Mouse (Mus musculus) common myeloid progenitor, adult 5-6 weeks (primary cell): ENCODE measurements around the gene Stk16. TPM values are rescaled to one million over a fixed set of nuclear protein-coding genes. Genes with fewer than 3 reads are reported as not detected.
A peak's percentile ranks its signal among the peaks of the same experiment; 100 is the strongest.

ENCODE experiments used
- ATAC-seq: replicated peaks from 2 replicates; pipeline ENCODE4 v1.8.0; 2016; ENCODE audit warnings: low read depth, mild to moderate bottlenecking, moderate TSS enrichment, inconsistent platforms; ENCODE audit not compliant: poor library complexity, severe bottlenecking
- total RNA-seq: library from RNA; stranded (forward); fragments of 200-1000, 187-1606 nt; gene quantifications from 2 replicates; pipeline ENCODE4 v1.2.3, GENCODE M21; 2017

The Stk16 gene
- 60.9 and 92.2 TPM in 2 replicates for total RNA-seq

- ATAC-seq, result peak; percentile 67
Observed at GRCm38 (mm10) chr1:75210136-75211087, at the start of gene Stk16, which contains the start of gene Glb1l. Gene Stk16, plus strand, starts transcription at chr1:75210838. Gene Glb1l, minus strand, starts transcription at chr1:75210813.

- no peak for ATAC-seq
Observed at GRCm38 (mm10) chr1:75168093-75168471, 42.6 kb upstream of the Stk16 start.

DNA sequence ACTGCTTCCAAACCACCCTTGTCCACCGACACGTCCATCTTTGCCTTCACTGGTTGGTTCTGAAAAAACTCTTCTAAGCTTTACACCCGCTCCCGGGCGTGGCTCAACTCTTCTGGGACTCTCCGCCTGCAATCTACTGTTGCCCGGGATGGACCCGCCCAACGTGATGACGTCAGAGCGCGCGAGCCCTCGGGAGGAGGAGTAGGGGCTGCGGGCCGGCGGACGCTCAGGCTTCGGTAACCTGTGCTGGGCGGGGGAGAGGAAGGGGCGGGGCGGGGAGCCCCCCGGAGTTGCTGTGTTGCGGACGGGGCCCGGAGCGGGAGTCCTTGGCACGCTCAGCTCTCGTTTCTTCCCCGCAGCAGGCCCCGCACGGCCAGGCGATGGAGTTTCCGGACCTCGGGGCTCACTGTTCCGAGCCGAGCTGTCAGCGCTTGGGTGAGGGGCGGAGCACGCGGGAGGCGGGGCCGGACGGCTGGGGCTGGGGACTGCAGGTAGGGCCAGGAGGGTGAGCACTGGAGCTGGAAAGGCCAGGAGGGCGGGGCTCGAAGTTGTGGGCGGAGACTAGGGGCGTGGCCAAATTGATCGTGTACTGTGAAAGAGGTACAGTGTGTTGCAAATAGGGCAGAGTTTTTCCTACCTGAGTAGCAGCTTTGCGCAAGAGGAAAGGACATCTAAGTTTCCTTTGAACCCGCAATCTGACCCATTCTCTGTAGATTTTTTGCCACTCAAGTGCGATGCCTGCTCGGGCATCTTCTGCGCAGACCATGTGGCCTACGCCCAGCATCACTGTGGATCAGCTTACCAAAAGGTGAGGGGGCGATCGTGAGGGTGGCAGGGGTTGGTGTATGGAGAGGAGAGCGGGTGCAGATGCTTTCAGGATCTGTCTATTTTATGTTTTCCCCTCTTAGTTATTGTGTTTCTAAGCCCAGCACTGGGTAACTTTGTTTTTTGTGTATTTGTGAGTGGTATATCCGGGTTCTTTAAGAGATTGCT is 41.9 kb upstream of the Stk16 start, which contains the start of gene Zfand2b:
Gene Zfand2b, plus strand, starts transcription at position 175 of the 993 bp plus-strand sequence.
- ATAC-seq, result peak; percentile 94

GRCm38 (mm10) chr1:75179334-75180104 is 31.1 kb upstream of the Stk16 start:
- ATAC-seq, result peak; percentile 59

- ATAC-seq, result peak; percentile 89
Observed at GRCm38 (mm10) chr1:75180105-75180590, 30.5 kb upstream of the Stk16 start, which contains the start of gene Abcb6. Gene Abcb6, minus strand, starts transcription at chr1:75180392.

GRCm38 (mm10) chr1:75180741-75181140 is 29.9 kb upstream of the Stk16 start:
- ATAC-seq, result no peak

GRCm38 (mm10) chr1:75181377-75181870 is 29.2 kb upstream of the Stk16 start:
- no peak for ATAC-seq

GRCm38 (mm10) chr1:75182160-75182559 is 28.5 kb upstream of the Stk16 start:
- ATAC-seq, result no peak

DNA sequence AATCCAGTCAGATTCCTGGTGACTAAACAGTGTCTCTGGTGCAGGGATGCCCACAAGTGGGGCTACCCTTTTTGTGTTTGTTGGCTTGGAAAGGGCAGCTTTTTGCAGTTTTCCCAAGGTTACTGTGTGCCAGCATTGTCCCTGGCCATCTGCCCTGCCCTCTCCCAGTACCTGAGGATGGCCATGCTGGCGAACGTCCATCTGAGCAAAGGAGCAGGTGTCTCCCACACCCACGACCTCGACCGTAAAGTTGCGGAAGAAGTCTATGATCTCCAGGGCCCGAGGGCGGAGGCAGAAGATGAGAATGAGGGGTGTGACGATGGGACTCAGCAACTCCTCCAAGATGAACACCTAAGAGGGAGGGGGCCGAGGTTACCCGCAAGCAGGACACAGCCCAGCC is 25.1 kb upstream of the Stk16 start:
- ATAC-seq, result no peak

DNA sequence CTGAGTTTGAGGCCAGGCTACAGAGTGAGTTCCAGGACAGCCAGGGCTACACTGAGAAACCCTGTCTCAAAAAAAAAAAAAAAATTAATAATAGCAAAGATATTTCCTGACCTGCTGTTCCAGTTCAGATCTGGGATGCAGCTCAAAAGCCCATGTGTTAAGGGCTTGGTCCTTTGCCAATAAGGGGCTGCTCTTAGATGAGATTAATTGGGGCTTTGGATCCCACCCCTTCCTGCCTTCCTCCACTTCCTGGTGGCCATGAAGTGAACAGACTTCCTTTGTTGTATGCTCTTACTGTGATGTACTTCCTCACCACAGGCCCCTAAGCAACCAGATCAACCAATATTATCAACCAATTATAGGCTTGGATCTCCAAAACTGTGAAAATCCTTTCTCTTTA is 23.5 kb upstream of the Stk16 start:
- ATAC-seq, result no peak

DNA sequence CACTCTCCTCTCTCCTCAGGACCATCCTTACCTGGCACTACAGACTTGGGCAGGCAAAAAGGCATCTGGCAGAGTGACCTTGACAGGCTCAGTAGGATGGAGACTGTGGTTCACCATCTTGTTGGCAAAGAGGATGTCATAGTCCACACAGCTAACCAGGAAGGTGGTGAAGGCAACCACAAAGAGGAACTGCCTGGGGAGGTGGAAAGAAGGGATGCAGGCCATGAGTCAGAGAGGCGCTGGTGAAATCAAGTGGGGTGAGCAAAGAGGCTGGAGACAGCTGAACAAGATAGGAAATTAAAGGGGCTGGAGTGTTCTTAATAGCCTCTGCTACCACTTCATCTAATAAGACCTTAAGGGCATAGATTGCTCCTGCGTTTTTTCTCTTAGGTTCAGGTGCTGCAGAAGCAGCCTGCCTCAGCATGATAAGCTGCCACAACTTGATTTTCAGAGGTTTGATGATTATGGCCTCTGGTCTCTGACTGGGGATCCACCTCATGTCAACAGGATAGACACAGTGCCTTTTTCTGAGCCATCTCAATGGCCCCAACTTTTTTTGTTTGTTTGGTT is 22.6 kb upstream of the Stk16 start:
- ATAC-seq, result peak; percentile 64

- ATAC-seq, result no peak
Observed at GRCm38 (mm10) chr1:75190577-75190976, 20.1 kb upstream of the Stk16 start.

DNA sequence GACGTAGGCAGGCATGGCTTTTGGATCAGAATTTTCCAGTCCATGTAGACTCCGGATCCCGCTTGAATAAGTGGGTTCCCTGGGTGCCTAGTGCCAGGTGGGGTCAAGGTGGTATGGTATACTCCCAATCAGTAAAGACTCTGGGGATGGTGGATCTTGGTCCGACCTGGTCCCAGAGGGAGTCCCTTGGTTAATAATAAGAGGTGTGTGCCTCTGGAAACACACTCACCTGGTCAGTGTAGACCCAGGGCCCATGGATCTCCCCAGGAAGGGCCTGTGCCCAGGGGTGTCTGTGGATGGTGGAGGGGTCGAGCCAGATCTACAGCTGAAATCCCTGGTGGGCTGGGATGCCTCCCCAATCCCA is 19.4 kb upstream of the Stk16 start:
- ATAC-seq, result no peak

GRCm38 (mm10) chr1:75191622-75192402 is 18.8 kb upstream of the Stk16 start, which contains the start of the genes Ankzf1 and Atg9a:
Gene Ankzf1, plus strand, starts transcription at chr1:75192151.
Gene Atg9a, minus strand, starts transcription at chr1:75192196.
- ATAC-seq, result peak; percentile 91

DNA sequence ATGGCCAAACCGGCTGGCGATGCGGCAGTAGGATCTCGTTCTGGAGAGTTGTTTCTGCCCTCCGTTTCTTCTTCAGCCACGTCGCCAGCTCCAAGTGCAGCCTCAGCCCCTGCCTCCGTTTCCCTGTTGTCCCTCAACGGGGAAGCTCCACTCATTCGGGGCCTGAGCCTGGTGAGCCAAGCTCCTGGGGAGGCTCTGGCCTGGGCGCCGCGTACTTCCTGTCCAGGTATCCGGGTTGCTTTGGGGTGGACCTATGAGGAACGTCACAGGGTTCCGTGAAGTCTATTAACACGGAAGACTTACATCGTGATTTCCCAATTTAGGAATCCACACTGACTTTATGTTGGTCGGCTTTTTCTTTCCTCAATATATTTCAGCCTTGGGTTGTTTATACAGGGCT is 18.2 kb upstream of the Stk16 start:
- ATAC-seq, result peak; percentile 45

- ATAC-seq, result no peak
Observed at GRCm38 (mm10) chr1:75201236-75201635, 9.4 kb upstream of the Stk16 start.

DNA sequence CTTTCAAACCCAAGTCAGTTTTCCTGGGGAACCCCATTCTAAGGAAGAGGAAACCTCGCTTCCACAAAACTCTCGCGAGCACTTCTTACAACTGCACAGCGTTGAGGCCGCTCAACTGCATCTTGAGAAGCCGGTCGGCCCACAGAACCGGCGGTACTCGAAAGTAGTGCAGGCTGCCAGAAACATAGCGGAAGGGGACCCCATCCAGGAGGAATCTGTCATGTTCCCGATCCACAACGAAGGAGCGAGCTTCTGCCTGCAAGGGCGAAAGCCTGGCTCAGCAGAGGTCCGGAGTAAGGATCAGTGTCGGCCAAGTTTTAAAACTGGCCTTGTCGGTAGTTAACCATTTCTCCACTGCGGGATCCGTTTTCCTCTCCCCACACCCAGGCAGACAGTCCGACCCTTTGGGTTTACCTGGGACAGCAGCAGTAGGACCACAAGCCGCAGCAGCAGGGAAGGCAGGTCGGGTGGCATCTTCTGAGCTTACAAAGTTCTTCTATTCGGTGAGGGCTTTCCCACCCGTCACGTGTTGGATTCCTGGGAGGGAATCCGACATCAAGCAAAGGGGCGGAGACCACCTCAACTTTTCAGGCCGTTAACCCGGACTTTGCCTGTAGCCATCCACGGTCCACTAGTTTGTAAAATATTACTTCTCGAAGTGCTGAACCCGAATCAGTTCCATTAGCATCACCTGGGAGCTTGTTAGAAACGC is 1.5 kb upstream of the Stk16 start:
- 0 out of 2 replicates have a peak, but pooled peaks have one; percentile 13 for ATAC-seq
